Mouse (Mus musculus) right cerebral cortex, adult 18-20 months (tissue): ENCODE measurements at regions not wholly inside any gene's neighbourhood (a gene's known extent, or its start where the extent isn't known, plus 50 kb on each side); places are given as distances from the start of the nearest gene placed in this dataset.
"Not testable (repeated sequence)": the region's sequence is repeated elsewhere in the genome, so short reads cannot be mapped to it uniquely, and the experiment has no call there.

ENCODE experiments used
- DNase-seq: peaks from one replicate; pipeline ENCODE4 v3.0.0; 2022; ENCODE audit warnings: mixed read lengths

DNA sequence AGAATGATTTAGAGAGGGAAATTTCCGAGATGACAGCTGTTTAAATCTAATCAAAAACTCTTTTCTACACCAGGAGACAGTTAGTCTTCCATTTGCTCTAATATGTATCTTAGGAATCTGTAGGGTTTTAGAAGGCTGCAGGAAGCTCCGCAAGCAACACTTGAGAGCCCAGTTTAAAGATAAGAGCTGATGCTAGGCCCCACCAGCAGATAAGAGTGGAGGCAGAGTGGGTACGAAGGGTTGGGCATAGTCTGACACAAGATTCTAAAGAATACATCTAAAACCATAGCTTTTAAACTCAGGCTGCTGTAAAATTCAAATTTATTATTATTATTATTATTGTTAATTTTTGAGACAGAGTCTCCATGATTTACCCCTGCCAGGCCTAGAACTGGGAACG, 106.7 kb upstream of the Adgrl2 start:
- DNase-seq = no peak

DNA sequence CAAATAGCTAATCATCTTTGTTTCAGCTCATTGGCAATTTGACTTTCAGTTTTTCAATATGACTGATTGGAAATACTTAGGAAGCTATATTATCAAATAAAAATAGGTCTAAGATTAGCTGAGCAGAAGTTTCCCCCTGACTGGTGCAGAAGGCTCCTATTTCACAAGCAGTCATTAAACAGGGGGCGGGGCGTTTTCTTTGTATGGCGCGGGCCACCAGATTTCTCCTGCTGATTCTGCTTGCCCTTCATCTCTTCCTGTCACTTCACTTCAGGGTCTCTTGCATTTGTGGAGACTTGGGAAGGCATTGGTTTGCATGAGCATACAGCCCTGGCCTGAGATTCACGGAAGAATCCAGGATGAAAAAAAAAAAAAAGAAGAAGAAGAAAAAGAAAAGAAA, 102.3 kb upstream of the Adgrl2 start:
- no peak for DNase-seq

DNA sequence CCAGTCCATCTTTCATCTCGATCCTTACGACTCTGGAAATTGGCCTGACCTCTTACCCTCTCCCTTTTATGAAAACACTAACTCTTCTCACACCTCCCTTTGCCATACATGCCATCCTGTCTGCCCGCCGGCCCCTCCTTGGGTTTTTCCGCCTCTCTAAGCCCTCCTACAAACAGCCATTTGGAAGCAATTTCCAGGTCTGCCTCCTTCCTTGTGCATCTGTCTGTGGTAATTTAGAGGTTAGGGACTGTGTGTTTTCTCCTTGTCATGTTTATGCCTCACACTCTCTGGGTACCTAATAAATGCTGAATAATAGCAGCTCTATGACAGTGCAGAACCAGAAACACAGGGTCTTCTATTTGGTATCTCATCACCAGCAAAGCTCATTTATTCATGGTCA, 99.7 kb upstream of the Adgrl2 start:
- no peak for DNase-seq

DNA sequence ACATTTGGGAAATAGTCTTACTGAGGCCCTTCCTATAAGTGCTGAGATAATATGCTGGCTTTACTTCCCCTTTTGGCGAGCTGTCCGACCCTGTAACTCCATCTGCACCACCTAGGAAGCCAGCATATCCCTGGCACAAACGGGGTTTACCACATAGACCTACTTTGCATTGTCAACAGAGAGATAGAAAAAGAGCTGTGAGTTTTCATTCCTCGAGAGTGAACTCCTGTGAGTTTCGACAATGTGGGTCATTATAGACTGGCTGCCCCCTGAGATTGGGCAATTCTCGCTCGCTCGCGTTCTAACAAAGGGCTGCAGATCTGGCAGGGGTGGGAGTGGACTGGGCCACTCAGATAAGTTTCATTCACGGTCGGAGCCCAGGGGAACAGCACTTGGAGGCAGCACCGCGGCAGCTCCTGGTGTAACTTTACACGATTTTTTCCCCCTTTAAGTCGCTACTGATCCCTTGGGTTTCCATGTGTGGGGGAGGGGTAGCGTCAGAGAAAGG, 98.3 kb upstream of the Adgrl2 start:
- DNase-seq = no peak

DNA sequence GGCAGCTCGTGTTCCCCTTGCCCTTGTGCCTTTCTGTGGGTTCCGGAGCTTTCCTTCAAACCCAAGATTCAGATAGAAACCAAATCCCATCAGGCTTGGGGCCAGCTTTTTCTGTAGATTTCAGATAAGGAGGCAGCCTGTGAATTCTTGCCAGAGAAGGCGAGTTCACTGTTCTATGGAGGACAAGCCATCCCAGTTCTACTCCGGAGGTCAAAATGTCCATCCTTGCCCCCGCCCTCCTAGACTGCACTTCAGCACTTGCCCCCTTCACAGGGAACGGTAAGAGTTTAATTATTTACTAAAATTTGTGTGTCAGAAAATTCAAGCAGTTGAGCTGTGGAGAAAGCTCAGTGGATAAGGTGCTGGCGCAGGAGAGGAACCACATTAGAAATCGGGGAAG, 97.1 kb upstream of the Adgrl2 start:
- no peak for DNase-seq

DNA sequence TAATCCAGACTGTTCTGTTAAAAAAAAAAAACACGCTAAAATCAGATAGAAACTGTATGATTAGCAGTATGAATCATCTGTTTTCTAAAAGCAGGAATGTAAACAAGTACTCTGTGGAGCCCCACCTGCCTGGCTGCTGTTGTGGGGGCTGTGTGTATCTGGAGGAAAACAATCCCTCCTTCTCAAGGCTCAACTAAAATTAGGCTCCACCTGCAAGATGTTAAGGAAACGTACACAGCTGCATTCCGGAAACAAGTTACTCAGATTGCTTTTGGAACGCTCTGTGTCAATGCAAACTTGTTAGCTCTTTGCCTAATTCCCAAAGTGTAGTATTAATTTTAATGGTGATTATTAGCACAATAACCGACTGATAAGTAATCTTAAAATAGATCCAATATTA, 96.3 kb upstream of the Adgrl2 start:
- DNase-seq = no peak

DNA sequence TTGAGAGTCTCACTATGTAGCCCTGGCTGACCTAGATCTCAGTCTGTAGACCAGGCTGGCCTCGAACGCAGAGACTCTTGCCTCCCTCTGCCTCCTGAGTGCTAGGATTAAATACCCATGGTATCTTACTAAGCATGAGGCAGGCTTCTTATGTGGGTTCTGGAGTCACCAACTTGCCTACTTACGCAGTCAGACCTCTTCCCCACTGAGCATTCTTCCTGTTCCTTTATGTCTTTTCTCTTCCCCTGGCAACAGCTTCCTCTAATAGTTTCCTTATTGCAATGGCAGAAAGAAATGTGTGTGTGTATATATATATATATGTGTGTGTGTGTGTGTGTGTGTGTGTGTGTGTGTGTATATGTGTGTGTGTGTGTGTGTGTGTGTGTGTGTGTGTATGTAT, 95.7 kb upstream of the Adgrl2 start:
- DNase-seq = no peak

DNA sequence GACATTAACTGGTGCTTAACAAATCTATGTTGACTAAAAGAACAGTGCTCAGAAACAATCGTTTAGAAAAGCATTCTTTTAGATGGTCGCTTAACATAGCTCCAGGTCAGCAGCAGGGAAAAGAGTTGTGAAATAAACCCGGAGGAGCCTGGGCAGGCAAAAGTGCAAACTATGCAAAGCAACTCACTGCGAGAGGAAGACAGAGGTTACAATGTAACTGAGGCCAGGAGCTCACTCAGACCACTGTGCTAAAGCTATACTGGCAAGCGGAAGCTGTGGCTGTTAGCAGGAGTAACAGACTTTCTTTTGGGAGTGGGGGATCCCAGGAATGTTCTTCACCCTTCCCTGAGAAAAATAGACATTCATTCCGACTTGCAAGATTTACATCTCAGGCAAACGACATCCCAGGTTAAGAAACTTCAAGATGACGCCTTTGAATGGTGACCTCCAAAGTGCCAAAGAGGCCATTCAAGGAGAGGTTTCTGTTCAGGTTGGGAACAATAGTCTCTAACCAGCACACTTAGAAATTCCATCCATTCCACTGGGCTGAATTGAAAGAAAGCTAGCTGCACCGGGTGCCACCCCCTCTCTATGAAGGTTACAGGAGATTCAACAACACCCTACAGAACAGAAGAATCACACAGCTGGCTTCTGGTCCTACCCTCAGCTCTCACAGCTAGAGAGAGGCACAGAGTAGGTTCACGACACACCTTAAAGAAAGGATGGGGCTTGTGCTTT, 94.7 kb upstream of the Adgrl2 start:
- no peak for DNase-seq

DNA sequence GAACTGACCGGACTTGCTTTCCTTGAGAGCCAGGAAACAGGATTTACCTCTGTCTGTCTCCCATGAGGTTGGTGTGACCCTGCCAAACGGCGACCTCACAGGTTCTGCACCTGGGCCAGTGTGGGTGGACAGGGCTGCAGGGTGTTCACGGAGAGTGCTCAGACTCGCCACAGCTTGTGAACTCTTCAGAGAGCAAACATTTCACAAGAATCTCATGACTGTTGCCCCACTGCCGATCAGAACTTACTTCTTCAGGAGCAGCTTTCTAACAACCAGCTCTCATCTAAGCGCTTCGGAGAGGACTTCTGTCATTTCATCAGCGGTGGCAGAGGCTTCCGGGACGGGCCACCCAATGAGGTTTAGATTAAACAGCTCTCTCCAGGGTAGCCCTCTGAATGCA, 93.0 kb upstream of the Adgrl2 start:
- DNase-seq = no peak

DNA sequence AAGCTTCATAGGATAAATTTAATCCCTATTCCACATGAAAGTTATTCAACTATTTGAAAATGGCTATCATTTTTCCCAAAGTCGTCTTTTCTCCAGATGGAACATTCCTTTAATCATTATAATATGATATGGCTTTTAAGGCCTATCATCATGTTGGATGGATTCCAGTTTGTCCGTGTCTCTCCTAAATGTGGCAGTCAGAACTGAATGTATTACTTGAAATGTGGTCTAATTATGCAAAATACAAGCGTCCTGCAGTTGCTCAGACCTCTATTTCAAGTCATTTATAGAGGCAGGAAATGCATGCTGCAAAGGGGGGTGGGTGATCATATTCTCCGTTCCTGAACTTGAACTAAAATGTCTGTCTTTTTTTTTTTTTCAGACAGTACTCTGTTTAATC, 88.5 kb upstream of the Adgrl2 start:
- DNase-seq = no peak

DNA sequence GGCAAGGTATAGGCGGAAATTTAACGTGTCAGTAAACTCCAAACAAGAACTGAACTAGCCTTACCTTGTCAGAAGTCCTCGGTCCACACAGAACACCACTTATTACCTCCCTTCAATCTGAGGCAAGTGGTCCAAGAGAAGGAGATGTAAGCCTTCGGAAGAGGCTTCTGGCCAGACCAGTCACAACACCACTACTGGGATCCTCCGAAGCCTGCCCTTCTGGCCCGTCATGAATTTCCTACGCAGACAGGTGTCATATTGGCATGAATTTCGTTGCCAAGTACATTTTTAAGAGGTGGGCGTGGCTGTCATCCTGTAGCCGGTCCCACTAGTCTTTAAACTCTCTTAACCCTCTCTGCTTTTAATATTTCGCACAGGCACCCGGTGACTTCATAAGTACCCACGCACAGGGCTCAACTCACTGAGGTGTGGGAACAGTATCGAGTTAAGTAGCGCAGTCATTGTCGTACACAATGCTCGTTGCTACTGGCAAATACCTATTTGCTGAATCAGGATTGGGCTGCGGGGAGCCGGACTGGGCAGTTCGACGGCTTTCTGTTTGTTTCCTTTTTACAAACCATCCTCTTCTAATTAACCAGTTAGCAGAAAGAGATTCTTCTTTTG, 86.7 kb upstream of the Adgrl2 start:
- DNase-seq = no peak

DNA sequence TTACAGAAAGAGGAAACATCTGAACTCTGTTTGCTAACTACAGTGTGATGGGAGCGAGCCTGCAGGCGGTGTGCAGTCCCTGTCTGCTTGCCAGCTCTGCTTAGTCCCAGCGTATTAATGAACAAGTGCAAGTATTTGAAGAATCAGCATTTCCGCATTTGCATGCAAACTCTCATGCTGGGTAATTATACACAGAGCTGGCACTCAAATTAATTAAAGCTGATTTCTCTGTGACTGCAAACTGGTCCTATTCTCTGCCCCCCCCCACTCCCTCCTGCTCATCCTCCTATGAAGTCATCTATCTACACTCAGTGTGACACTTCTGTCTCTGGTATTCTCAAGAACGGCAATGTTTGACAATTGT, 85.1 kb upstream of the Adgrl2 start:
- DNase-seq = no peak

DNA sequence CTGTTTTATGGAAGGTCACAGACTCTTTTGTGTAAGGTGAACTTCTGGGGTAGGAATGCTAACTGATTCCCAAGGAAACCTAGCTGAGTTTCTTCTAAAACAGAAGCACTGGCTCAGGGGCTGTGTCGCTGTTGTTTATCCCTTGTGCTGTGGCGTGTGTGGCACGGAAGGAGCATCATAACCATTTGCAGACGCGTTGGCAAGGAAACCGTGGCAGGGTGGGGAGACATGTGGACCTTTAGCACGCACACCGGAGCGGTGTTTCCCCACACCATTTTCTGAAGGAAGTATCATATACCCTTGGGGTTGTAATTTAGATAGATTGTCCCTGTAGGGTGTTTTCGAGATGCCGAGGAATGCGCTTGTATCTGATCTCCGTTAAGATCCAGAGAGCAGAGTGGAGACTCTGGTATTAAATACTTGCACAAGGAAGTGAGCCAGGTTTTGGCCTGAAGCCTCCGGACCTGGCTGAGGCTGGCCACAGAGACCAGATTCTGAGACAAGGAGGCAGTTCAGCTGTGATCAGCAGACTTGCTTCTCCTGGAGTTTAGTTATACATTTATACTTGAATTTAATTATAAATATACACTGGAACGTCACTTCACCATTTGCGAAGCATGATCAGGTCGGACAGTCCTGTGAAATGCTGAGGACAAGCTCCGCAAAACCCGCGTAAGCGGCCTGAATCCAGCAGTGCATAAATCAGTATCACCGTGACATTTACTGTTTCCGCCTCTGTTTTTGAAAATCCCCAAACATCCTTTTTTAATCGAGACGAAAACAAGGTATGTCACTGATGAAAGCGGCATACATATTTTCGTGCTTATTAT, 84.5 kb upstream of the Adgrl2 start:
- DNase-seq = no peak

DNA sequence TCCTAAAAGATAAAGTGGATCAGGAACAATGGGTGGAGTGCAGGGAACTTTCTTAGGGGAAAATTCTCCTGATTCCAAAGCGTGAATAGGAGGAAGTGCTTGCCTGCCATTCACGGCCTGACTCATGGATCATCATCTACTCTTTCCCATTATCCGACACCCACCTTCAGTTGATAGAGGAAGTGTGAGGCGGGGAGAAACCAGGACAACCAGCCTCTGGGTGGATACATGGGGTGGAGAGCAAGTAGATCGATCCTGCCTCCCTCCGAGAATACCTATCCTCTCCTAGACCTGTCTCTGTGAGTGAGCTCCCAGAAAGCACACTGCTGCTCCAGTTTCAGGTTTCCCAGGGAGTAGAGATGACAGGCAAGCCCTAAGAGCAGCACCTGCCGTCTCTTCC, 79.8 kb upstream of the Adgrl2 start:
- no peak for DNase-seq

DNA sequence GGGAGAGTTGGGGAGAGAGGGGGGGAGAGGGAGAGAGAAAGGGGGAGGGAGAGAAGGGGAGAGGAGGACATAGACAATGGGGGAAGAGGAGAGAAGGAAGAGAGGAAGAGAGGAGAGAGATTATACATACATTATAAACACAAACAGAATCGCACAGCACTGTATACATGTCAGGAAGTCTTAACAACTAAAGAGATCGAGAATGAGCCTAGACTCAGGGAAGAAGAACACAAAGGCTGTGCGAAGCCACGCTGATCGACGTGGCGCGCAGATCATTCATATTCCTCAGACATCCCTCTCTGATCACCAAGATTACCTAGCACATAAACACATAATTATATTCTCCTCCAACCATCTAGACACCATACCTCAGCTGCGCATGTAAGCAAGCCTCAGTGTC, 79.1 kb upstream of the Adgrl2 start:
- no peak for DNase-seq

DNA sequence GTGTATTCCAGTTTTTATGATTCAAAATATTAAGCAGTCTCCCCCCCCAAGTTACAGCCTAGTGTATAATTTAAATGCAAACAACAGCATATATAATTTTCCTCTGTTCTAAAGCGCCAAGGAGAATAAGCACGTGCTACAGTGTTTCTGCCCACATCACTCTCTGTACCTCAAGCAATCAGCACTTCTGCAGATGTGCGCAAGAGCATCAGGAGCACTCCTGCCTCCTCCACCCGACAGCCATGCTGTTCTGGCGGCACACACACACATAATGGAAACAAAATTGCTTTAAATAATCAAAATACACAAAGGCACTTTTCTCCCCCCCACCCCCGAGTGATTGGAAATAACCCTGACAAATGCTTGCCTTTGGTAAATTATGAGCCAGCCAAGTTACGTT, 78.5 kb upstream of the Adgrl2 start:
- DNase-seq = no peak

DNA sequence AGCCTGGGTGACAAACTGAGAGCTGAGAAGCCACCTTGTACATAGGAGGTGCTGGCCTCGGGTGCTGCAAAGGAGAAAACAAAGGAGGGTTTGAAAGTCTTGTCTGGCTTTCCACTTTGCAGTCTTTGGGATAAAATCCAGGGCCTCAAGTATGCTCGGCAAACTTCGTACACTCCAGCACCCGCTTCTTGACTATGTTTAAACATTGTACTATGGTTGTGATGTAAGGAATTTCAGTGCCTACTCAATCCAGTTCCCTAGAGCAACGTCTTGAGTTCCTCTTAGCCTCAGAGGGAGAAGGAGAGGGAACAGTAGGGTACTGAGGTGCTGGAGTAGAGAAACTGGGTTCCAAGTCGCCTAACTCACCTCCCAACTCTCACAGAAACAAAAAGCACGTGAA, 77.4 kb upstream of the Adgrl2 start:
- DNase-seq = no peak

DNA sequence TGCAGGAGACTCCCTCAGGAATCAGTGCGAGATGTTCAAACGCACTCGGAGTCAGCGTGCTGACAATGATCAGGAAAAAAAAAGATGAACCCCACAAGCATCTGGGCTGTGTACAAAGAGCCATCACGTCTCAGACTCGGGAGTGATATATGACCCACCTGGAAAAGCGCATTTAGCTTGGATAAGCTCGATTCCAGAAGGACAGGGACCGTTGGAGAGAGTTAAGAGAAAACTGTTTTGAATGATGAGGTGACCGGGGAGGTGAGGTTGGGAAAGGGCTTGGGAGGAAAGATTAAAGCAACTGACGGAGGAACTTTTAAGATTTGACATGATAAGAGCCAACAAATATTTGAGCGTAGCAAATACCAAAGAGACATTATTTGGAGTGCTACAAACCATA, 64.7 kb upstream of the Adgrl2 start:
- no peak for DNase-seq

DNA sequence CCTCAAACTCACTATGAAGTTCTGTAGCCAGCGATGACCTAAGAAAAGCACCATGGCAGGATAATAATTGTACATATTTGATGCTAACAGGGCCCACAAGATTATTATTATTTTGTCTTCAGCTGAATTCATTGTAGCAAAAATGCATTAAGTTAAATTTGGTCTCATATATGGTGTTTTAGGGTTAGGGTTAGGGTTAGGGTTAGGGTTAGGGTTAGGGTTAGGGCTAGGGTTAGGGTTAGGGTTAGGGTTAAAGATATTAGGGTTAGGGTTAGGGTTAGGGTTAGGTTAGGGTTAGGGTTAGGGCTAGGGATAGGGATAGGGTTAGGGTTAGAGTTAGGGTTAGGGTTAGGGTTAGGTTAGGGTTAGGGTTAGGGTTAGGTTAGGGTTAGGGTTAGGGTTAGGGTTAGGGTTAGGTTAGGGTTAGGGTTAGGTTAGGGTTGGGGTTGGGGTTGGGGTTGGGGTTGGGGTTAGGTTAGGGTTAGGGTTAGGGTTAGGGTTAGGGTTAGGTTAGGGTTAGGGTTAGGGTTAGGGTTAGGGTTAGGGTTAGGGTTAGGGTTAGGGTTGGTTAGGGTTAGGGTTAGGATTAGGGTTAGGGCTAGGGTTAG, 62.0 kb upstream of the Adgrl2 start:
- not testable (repeated sequence) for DNase-seq

DNA sequence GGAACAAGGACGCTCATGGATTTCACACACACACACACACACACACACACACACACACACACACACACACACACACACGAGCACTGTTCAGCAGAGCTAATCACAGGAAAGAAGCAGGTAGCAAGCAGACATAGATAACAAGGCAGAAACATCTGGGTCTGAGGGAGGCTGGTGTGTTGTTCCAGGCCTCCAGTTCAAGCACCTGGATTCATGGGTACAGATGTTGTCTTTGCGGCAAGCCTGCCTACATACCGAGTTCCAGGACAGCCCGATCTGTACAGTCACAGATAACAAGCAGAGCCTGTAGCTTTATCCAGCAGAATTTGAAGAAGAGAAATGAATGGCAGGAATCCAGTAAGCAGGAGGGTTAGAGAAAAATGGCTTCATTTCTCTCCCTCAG, 55.0 kb upstream of the Adgrl2 start:
- DNase-seq = no peak

DNA sequence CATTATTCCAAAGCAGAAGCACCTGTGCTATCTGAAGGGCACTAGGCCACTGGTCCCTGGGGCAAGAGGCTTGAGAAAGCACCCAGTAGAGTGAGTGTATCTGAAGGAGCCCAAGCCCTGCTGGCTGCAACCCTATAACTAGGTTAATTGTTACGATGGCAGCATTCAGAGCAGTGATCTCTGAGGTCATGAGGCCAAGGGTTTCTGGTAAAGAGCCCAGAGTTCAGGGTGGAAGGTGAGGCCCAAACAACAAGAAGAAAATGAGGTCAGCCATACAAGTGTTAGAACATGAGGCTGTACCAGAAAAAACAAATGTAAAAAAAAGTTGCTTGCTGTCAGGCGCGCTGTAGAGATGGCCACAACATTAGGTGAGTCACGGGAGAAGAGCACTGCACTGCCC, 53.5 kb upstream of the Adgrl2 start:
- no peak for DNase-seq

DNA sequence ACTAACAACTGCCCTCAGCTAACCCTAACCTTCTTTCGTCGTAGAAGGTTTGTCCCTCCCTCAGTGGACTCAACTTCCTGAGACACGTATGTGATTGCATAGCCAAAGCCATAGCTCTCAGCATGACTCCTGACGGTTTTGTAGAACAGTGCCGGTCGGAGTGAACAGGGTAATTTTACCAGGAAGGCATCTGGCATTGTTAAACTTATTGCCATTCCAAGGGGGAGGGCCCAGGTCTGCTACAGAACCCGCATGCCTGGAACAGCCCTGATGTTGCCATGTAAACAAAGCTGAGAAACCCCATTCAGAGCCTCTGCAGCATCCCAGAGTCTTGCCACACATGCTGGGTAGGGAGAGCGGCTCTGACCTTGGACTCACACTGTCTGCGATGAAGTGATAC, 52.2 kb upstream of the Adgrl2 start:
- no peak for DNase-seq

DNA sequence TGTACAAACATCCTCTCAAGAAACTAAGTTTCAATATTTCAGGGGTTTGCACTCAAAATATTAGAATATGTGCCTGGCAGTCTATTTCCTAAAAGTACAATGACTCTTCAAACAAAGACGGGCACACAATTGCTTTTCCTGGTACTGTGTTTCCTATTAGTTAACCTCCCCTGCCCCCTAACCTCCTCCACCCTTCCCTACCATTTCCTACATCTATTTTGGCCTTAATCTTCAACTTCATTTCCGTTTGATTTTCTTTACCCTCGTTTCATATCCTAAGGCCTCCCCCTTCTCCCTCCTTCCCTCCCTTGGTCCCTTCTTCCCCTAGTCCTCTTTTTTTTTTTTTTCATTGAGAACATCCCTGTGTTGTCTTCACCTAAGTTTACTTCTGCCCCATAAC, 50.8 kb upstream of the Adgrl2 start:
- DNase-seq = no peak
